Mouse (Mus musculus): Measurements from ENCODE around the gene Hoxd9. TPM values are rescaled to one million over a fixed set of nuclear protein-coding genes. Genes with fewer than 3 reads are reported as not detected.
A peak's percentile ranks its signal among the peaks of the same experiment; 100 is the strongest.

The Hoxd9 gene
- total and polyA plus RNA-seq, 3 experiments, result not detected

DNA sequence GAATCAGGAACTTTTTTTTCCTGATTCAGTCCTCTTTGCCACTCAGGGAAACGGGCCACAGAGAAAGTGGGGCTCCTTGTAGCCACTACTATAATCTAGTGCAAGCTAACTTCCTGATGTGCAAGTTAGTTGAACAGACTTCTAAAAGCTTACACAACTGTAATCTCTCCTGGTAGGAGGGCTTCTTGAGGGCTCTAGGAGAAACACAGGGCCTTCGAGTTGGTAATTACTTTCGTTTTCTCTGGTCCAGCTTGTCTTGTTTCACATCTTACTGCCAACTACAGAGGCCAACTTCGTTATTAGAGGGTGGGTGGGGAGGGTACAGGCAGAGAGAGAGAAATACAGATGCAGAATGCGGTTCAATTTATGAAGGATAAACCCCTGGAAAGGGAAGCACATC, 25.7 kb upstream of the Hoxd9 start:
- TF ChIP-seq KAT2A (IDR thresholded peaks at IDR 0.05; ENCODE audit: insufficient replicate concordance, low read length), result no peak
- Histone ChIP-seq H3K9me3 (replicated peaks; ENCODE audit: low read length) (peaks cover 11% of the 10 kb centered on the region), H3K4me1 (ENCODE audit: control insufficient read depth in 1 of 2, insufficient read depth in 2 of 2) (0 out of 4 replicates have a peak, but pooled peaks cover 0 to 5% of the 10 kb centered on the region in 2 experiments), H3K4me2 (ENCODE audit: insufficient read depth, low read depth, poor library complexity, severe bottlenecking) (peak overlapping the region; percentile 98), H3K27me3 (replicated peaks) (no peaks in the 10 kb centered on the region), H3K4me3 (replicated peaks in 1 of 3; ENCODE audit: low read depth in 2 of 3, low read length in 2 of 3, poor library complexity in 1 of 3) (no peak overlapping the region), H3K27ac (ENCODE audit: insufficient read depth, low read depth) (no peak overlapping the region), H3K9ac (ENCODE audit: insufficient read depth, low read depth) (peak overlapping the region; percentile 43), H3K36me3 (replicated peaks in 1 of 2; ENCODE audit: control insufficient read depth in 1 of 2, insufficient read depth in 1 of 2, low read length in 1 of 2) (no peaks in the 10 kb centered on the region), H3K79me2 (replicated peaks; ENCODE audit: control insufficient read depth, extremely low read depth, insufficient read depth, poor library complexity, severe bottlenecking) (no peaks in the 10 kb centered on the region)
- DNase-seq (ENCODE audit: extremely low read depth), result no peak
- dilution Hi-C loops (cut with MboI; ENCODE audit: extremely low pct_ligation_motif_present, extremely low pct_unique_long_range_greater_than_20kb, low sequenced_read_pairs), result no loop called here
- in situ Hi-C loops (cut with MboI; ENCODE audit: low pct_ligation_motif_present, low pct_unique_long_range_greater_than_20kb, low sequenced_read_pairs), result loop anchor here (25.0 kb wide), 1 partner anchor 1085 kb away; the partner anchor contains the start of gene Chrna1

- Histone ChIP-seq H3K4me1 (ENCODE audit: control insufficient read depth in 1 of 2, insufficient read depth in 2 of 2) (0 out of 4 replicates have a peak, but pooled peaks cover 0 to 5% of the 10 kb centered on the region in 2 experiments), H3K9ac (ENCODE audit: insufficient read depth, low read depth) (peak overlapping the region; percentile 43), H3K9me3 (replicated peaks; ENCODE audit: low read length) (peaks cover 9% of the 10 kb centered on the region), H3K27me3 (replicated peaks) (no peaks in the 10 kb centered on the region), H3K4me2 (ENCODE audit: insufficient read depth, low read depth, poor library complexity, severe bottlenecking) (peak overlapping the region; percentile 98), H3K36me3 (replicated peaks in 1 of 2; ENCODE audit: control insufficient read depth in 1 of 2, insufficient read depth in 1 of 2, low read length in 1 of 2) (no peaks in the 10 kb centered on the region), H3K79me2 (replicated peaks; ENCODE audit: control insufficient read depth, extremely low read depth, insufficient read depth, poor library complexity, severe bottlenecking) (no peaks in the 10 kb centered on the region), H3K27ac (ENCODE audit: insufficient read depth, low read depth) (no peak overlapping the region), H3K4me3 (replicated peaks in 1 of 3; ENCODE audit: low read depth in 2 of 3, low read length in 2 of 3, poor library complexity in 1 of 3) (peak overlapping the region in 2 of 3 experiments; percentile 36 to 41)
- in situ Hi-C loops (cut with MboI; ENCODE audit: low pct_ligation_motif_present, low pct_unique_long_range_greater_than_20kb, low sequenced_read_pairs), result loop anchor here (25.0 kb wide), 1 partner anchor 1085 kb away; the partner anchor contains the start of gene Chrna1
- peak; percentile 45 for DNase-seq (ENCODE audit: extremely low read depth)
- dilution Hi-C loops (cut with MboI; ENCODE audit: extremely low pct_ligation_motif_present, extremely low pct_unique_long_range_greater_than_20kb, low sequenced_read_pairs), result no loop called here
- TF ChIP-seq NELFE (IDR thresholded peaks at IDR 0.05; ENCODE audit: low read depth, low read length) (peak; percentile 34; the same call in 1 of the 2 replicates), ZNF384 (IDR thresholded peaks at IDR 0.05; ENCODE audit: low read depth, low read length) (no peak), MAFK (IDR thresholded peaks at IDR 0.05; ENCODE audit: insufficient replicate concordance, low read length) (no peak), BHLHE40 (IDR thresholded peaks at IDR 0.05; ENCODE audit: low read depth, low read length) (peak; percentile 38; the same call in 1 of the 2 replicates), USF1 (IDR thresholded peaks at IDR 0.05; ENCODE audit: low read depth, low read length) (no peak), UBTF (IDR thresholded peaks at IDR 0.05; ENCODE audit: low read depth, low read length) (no peak), CHD1 (IDR thresholded peaks at IDR 0.05; ENCODE audit: low read depth, low read length) (no peak), CTCF (conservative IDR thresholded peaks at IDR 0.05 in 1 of 2, IDR thresholded peaks at IDR 0.05 in 1 of 2; ENCODE audit: low read depth in 2 of 2, low read length in 2 of 2) (peak in 1 of 2 experiments; percentile 78; a peak in 2 of 4 replicates), MYC (IDR thresholded peaks at IDR 0.05; ENCODE audit: low read depth, low read length) (no peak), EP300 (IDR thresholded peaks at IDR 0.05; ENCODE audit: low read length) (no peak), MEF2A (IDR thresholded peaks at IDR 0.05; ENCODE audit: borderline replicate concordance, low read depth, low read length) (no peak), MAX (IDR thresholded peaks at IDR 0.05; ENCODE audit: low read length) (no peak), USF2 (conservative IDR thresholded peaks at IDR 0.05; ENCODE audit: low read depth, low read length) (no peak), MXI1 (IDR thresholded peaks at IDR 0.05; ENCODE audit: low read depth, low read length) (no peak), ZKSCAN1 (IDR thresholded peaks at IDR 0.05; ENCODE audit: borderline replicate concordance, low read depth, low read length) (no peak), PAX5 (IDR thresholded peaks at IDR 0.05; ENCODE audit: low read length) (no peak), RAD21 (IDR thresholded peaks at IDR 0.05; ENCODE audit: low read depth, low read length) (peak; percentile 73), CHD2 (IDR thresholded peaks at IDR 0.05; ENCODE audit: low read length) (no peak), RCOR1 (conservative IDR thresholded peaks at IDR 0.05; ENCODE audit: low read depth, low read length) (no peak), SIN3A (IDR thresholded peaks at IDR 0.05; ENCODE audit: low read length) (no peak), SMC3 (IDR thresholded peaks at IDR 0.05; ENCODE audit: low read depth, low read length) (peak; percentile 72), ETS1 (conservative IDR thresholded peaks at IDR 0.05; ENCODE audit: low read depth, low read length) (no peak), HCFC1 (IDR thresholded peaks at IDR 0.05; ENCODE audit: low read depth, low read length) (no peak), POLR2AphosphoS2 (IDR thresholded peaks at IDR 0.05; ENCODE audit: low read depth, low read length) (no peak), TBP (conservative IDR thresholded peaks at IDR 0.05; ENCODE audit: low read depth, low read length) (no peak), JUND (conservative IDR thresholded peaks at IDR 0.05; ENCODE audit: low read depth, low read length) (no peak), POLR2A (IDR thresholded peaks at IDR 0.05; ENCODE audit: low read depth, low read length) (no peak; the same call in 1 of the 2 replicates), ELF1 (IDR thresholded peaks at IDR 0.05; ENCODE audit: low read depth, low read length) (no peak), ZMIZ1 (IDR thresholded peaks at IDR 0.05; ENCODE audit: low read depth, low read length) (no peak), MAZ (IDR thresholded peaks at IDR 0.05; ENCODE audit: low read depth, low read length) (peak; percentile 59; the same call in 1 of the 2 replicates), ZC3H11A (IDR thresholded peaks at IDR 0.05; ENCODE audit: low read depth, low read length) (no peak)
These were observed 24.8 kb upstream of the Hoxd9 start for GRCm38 (mm10) chr2:74672481-74673362.

Data from CH12.LX (cell line).